8 mouse cellular contexts compared by ENCODE assay signal in the genomic region with DNA sequence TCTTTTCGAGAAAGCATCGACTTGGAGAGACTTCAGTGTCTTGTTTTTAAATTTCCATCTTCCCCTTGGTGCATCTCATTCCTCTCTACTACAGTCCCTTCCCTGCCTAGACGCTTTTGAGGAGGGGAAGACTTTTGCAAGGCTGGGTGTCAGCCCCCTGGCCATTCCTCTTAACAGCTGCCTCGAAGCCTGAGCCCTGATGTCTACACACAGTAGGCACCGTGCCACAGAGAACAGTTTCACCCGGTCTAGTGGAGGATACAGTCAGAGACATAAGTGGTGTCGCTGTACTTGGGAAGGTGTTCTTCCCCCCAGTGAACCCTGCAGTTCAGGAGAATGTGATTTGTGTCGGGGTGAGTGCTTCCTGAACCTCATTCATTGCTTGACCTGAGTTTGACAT. TPM values are rescaled to one million over a fixed set of nuclear protein-coding genes. Genes with fewer than 3 reads are reported as not detected.
DNase-seq lines count a peak whose midpoint lies in the region; ATAC-seq and TF ChIP-seq lines count a peak whose summit lies in the region.

No protein-coding gene starts in this region.

- no peak for TF ChIP-seq CTCF in MEL (IDR thresholded peaks at IDR 0.05 in 2 of 3, conservative IDR thresholded peaks at IDR 0.05 in 1 of 3; ENCODE audit: control insufficient read depth in 1 of 3, insufficient read depth in 1 of 3, low read depth in 2 of 3, low read length in 3 of 3, poor library complexity in 1 of 3, severe bottlenecking in 1 of 3)

- H3K9ac ChIP-seq in heart, embryonic 11.5 days (ENCODE audit: low read depth, low read length): peak overlapping the region; percentile 93
- H3K9ac ChIP-seq in MEL (ENCODE audit: control insufficient read depth, low read depth, low read length, poor library complexity, severe bottlenecking): peak overlapping the region; percentile 93
- peak overlapping the region; percentile 94 for H3K9ac ChIP-seq in heart, embryonic 16.5 days (ENCODE audit: low read length)
- H3K9ac ChIP-seq in lung, embryonic 16.5 days (ENCODE audit: low read length): peak overlapping the region; percentile 98

- peak overlapping the region; percentile 87 for H3K4me3 ChIP-seq in heart, embryonic 11.5 days (ENCODE audit: low read depth, low read length)
- peak overlapping the region; percentile 81 to 91 for H3K4me3 ChIP-seq in MEL (ENCODE audit: control insufficient read depth in 1 of 2, insufficient read depth in 1 of 2, low read depth in 2 of 2, low read length in 2 of 2)
- peak overlapping the region; percentile 86 for H3K4me3 ChIP-seq in heart, embryonic 16.5 days (ENCODE audit: low read length)
- H3K4me3 ChIP-seq in lung, embryonic 16.5 days (ENCODE audit: low read length): peak overlapping the region; percentile 89

- no peak for TF ChIP-seq EP300 in MEL (IDR thresholded peaks at IDR 0.05; ENCODE audit: low read depth in 1 of 2, low read length in 2 of 2)

- H3K27ac ChIP-seq in heart, embryonic 11.5 days (ENCODE audit: low read depth, low read length): peak overlapping the region; percentile 97; the same call in 1 of the 2 replicates
- H3K27ac ChIP-seq in MEL (ENCODE audit: control insufficient read depth, low read depth, low read length): peak overlapping the region; percentile 87
- H3K27ac ChIP-seq in heart, embryonic 16.5 days (ENCODE audit: low read length): peak overlapping the region; percentile 6; the same call in 1 of the 2 replicates
- no peak overlapping the region; the same call in 1 of the 2 replicates for H3K27ac ChIP-seq in lung, embryonic 16.5 days (ENCODE audit: low read length)

- TF ChIP-seq RAD21 in MEL (IDR thresholded peaks at IDR 0.05; ENCODE audit: low read depth, low read length): no peak

- H3K4me1 ChIP-seq in heart, embryonic 11.5 days (ENCODE audit: control insufficient read depth, insufficient read depth, low read length): peaks cover 20% of the 10 kb centered on the region
- peaks cover 15 to 20% of the 10 kb centered on the region in 2 experiments for H3K4me1 ChIP-seq in MEL (ENCODE audit: control insufficient read depth in 1 of 2, insufficient read depth in 2 of 2, low read length in 2 of 2)
- peaks cover 15% of the 10 kb centered on the region for H3K4me1 ChIP-seq in heart, embryonic 16.5 days (ENCODE audit: control insufficient read depth, insufficient read depth, low read length)
- H3K4me1 ChIP-seq in lung, embryonic 16.5 days (replicated peaks; ENCODE audit: control insufficient read depth, insufficient read depth, low read length): peaks cover 18% of the 10 kb centered on the region

- ATAC-seq in heart, embryonic 11.5 days (replicated peaks; ENCODE audit: insufficient number of reproducible peaks, low FRiP score, low TSS enrichment): no peak
- ATAC-seq in heart, embryonic 16.5 days (replicated peaks; ENCODE audit: extremely low read depth, insufficient read depth, low FRiP score): no peak
- ATAC-seq in lung, embryonic 16.5 days (ENCODE audit: low read depth): no peak

- H3K9me3 ChIP-seq in heart, embryonic 11.5 days (replicated peaks; ENCODE audit: control insufficient read depth, low read length): no peaks in the 10 kb centered on the region
- no peaks in the 10 kb centered on the region for H3K9me3 ChIP-seq in MEL (replicated peaks; ENCODE audit: insufficient read depth, low read length)
- no peaks in the 10 kb centered on the region; the same call in 1 of the 2 replicates for H3K9me3 ChIP-seq in heart, embryonic 16.5 days (replicated peaks; ENCODE audit: control insufficient read depth, low read length)
- 0 out of 2 replicates have a peak, but pooled peaks cover 3% of the 10 kb centered on the region for H3K9me3 ChIP-seq in lung, embryonic 16.5 days (ENCODE audit: control insufficient read depth, low read length)

- H3K79me2 ChIP-seq in MEL (ENCODE audit: control insufficient read depth, insufficient read depth, low read length, poor library complexity): peaks cover 15% of the 10 kb centered on the region

- no peak for DNase-seq in heart, adult 8-10 months (ENCODE audit: low spot score)
- DNase-seq in MEL (ENCODE audit: low read depth, low spot score): peak; percentile 48
- DNase-seq in urinary bladder, adult 18-20 months (ENCODE audit: low spot score in 2 of 2): no peak
- DNase-seq in left cerebral cortex, adult 8-10 months (ENCODE audit: low spot score in 2 of 2): no peak
- DNase-seq in right cerebral cortex, adult 2 months (ENCODE audit: low spot score in 2 of 2): no peak

- peaks cover 16% of the 10 kb centered on the region for H3K36me3 ChIP-seq in heart, embryonic 11.5 days (ENCODE audit: control insufficient read depth, insufficient read depth, low read length)
- H3K36me3 ChIP-seq in MEL (ENCODE audit: control insufficient read depth in 1 of 2, insufficient read depth in 2 of 2, low read length in 2 of 2): peaks cover 0 to 11% of the 10 kb centered on the region in 2 experiments; a peak in 2 of 4 replicates
- peaks cover 12% of the 10 kb centered on the region for H3K36me3 ChIP-seq in heart, embryonic 16.5 days (ENCODE audit: control insufficient read depth, insufficient read depth)
- peaks cover 12% of the 10 kb centered on the region for H3K36me3 ChIP-seq in lung, embryonic 16.5 days (ENCODE audit: control insufficient read depth, insufficient read depth, low read length)

- H3K27me3 ChIP-seq in heart, embryonic 11.5 days (ENCODE audit: control insufficient read depth, insufficient read depth, low read length): no peaks in the 10 kb centered on the region
- no peaks in the 10 kb centered on the region for H3K27me3 ChIP-seq in MEL (ENCODE audit: control insufficient read depth in 1 of 2, insufficient read depth in 2 of 2, low read length in 2 of 2)
- no peaks in the 10 kb centered on the region for H3K27me3 ChIP-seq in heart, embryonic 16.5 days (ENCODE audit: control insufficient read depth, insufficient read depth, low read length)
- H3K27me3 ChIP-seq in lung, embryonic 16.5 days (ENCODE audit: control insufficient read depth, insufficient read depth, low read depth, low read length): no peaks in the 10 kb centered on the region

- H3K4me2 ChIP-seq in heart, embryonic 11.5 days: peak overlapping the region; percentile 81
- H3K4me2 ChIP-seq in heart, embryonic 16.5 days (ENCODE audit: low read depth, low read length): peak overlapping the region; percentile 61
- peak overlapping the region; percentile 87 for H3K4me2 ChIP-seq in lung, embryonic 16.5 days (ENCODE audit: low read depth, low read length)

- 67% methylated on average over 8 of the region's 8 CpGs for WGBS in heart, embryonic 11.5 days (ENCODE audit: insufficient replicate concordance)
- 53% methylated on average over 8 of the region's 8 CpGs for WGBS in heart, embryonic 16.5 days
- WGBS in lung, embryonic 16.5 days: 51% methylated on average over 8 of the region's 8 CpGs

- no peak for TF ChIP-seq POLR2A in MEL (IDR thresholded peaks at IDR 0.05; ENCODE audit: control insufficient read depth in 1 of 2, insufficient read depth in 1 of 2, low read depth in 1 of 2, low read length in 2 of 2, poor library complexity in 1 of 2)

RNA-seq across cellular contexts. Expression of gene Tomt, which starts 0.5 kb away (rescaled TPM):
- 0.10 and 0.61 TPM in 2 replicates for polyA plus RNA-seq in heart, embryonic 11.5 days (2014; fragmentation: Nextera tagmentation; extraction: Ambion mirVana)
- total RNA-seq in heart, adult 8-10 months (2022): not detected
- total RNA-seq in MEL (2012; rRNA removed): 0.78 and 1.3 TPM in 2 replicates
- under 1 TPM in 1 of 2 experiments, not detected in 1; 0.82 TPM for polyA plus RNA-seq in MEL (2012; ENCODE audit: insufficient read depth in 1 of 2, insufficient read length in 2 of 2, low read depth in 1 of 2, low replicate concordance in 2 of 2, missing spikeins in 1 of 2)
- polyA plus RNA-seq in heart, embryonic 16.5 days (2015; fragmentation: Nextera tagmentation; extraction: Ambion mirVana): 0.14 TPM in 1 of 2 replicates, not detected in the other
- polyA plus RNA-seq in lung, embryonic 16.5 days (2015; fragmentation: Nextera tagmentation; extraction: Ambion mirVana): 0.20 and 0.69 TPM in 2 replicates
- under 1 TPM in 2 of 4 experiments, not detected in 2; 0.13 to 0.32 TPM for total RNA-seq in left cerebral cortex, adult 8-10 months (2022)

RNA-seq across cellular contexts. Expression of gene Lamtor1, which starts 1.0 kb away (rescaled TPM):
- 137 and 146 TPM in 2 replicates for polyA plus RNA-seq in heart, embryonic 11.5 days (2014; fragmentation: Nextera tagmentation; extraction: Ambion mirVana)
- 100 to 1,000 TPM; 119 to 133 (median 122) TPM for total RNA-seq in heart, adult 8-10 months (2022)
- total RNA-seq in MEL (2012; rRNA removed): 70.5 and 79.5 TPM in 2 replicates
- 100 to 1,000 TPM in 1 of 2 experiments, not detected in 1; 115 TPM for polyA plus RNA-seq in MEL (2012; ENCODE audit: insufficient read depth in 1 of 2, insufficient read length in 2 of 2, low read depth in 1 of 2, low replicate concordance in 2 of 2, missing spikeins in 1 of 2)
- polyA plus RNA-seq in heart, embryonic 16.5 days (2015; fragmentation: Nextera tagmentation; extraction: Ambion mirVana): 147 and 151 TPM in 2 replicates
- polyA plus RNA-seq in lung, embryonic 16.5 days (2015; fragmentation: Nextera tagmentation; extraction: Ambion mirVana): 161 and 163 TPM in 2 replicates
- total RNA-seq in left cerebral cortex, adult 8-10 months (2022): 10 to 100 TPM; 83.0 to 96.2 (median 90.5) TPM

RNA-seq across cellular contexts. Expression of gene Lrrc51, which starts 27.0 kb away (rescaled TPM):
- polyA plus RNA-seq in heart, embryonic 11.5 days (2014; fragmentation: Nextera tagmentation; extraction: Ambion mirVana): 5.3 and 6.5 TPM in 2 replicates
- total RNA-seq in heart, adult 8-10 months (2022): 1 to 10 TPM; 4.3 to 6.2 (median 5.4) TPM
- total RNA-seq in MEL (2012; rRNA removed): 13.6 and 14.8 TPM in 2 replicates
- polyA plus RNA-seq in MEL (2012; ENCODE audit: insufficient read depth in 1 of 2, insufficient read length in 2 of 2, low read depth in 1 of 2, low replicate concordance in 2 of 2, missing spikeins in 1 of 2): 10 to 100 TPM in 1 of 2 experiments, not detected in 1; 30.8 TPM
- polyA plus RNA-seq in heart, embryonic 16.5 days (2015; fragmentation: Nextera tagmentation; extraction: Ambion mirVana): 5.9 and 7.0 TPM in 2 replicates
- polyA plus RNA-seq in lung, embryonic 16.5 days (2015; fragmentation: Nextera tagmentation; extraction: Ambion mirVana): 18.1 and 28.3 TPM in 2 replicates
- 1 to 10 TPM; 3.7 to 8.1 (median 5.8) TPM for total RNA-seq in left cerebral cortex, adult 8-10 months (2022)

RNA-seq across cellular contexts. Expression of gene Numa1, which starts 27.2 kb away (rescaled TPM):
- polyA plus RNA-seq in heart, embryonic 11.5 days (2014; fragmentation: Nextera tagmentation; extraction: Ambion mirVana): 58.0 and 64.1 TPM in 2 replicates
- 100 to 1,000 TPM in 2 of 4 experiments, 10 to 100 TPM in 2; 90.6 to 103 (median 98.5) TPM for total RNA-seq in heart, adult 8-10 months (2022)
- 48.7 and 54.5 TPM in 2 replicates for total RNA-seq in MEL (2012; rRNA removed)
- 10 to 100 TPM; 50.0 to 91.2 TPM for polyA plus RNA-seq in MEL (2012; ENCODE audit: insufficient read depth in 1 of 2, insufficient read length in 2 of 2, low read depth in 1 of 2, low replicate concordance in 2 of 2, missing spikeins in 1 of 2)
- 41.0 and 46.5 TPM in 2 replicates for polyA plus RNA-seq in heart, embryonic 16.5 days (2015; fragmentation: Nextera tagmentation; extraction: Ambion mirVana)
- 66.7 and 73.7 TPM in 2 replicates for polyA plus RNA-seq in lung, embryonic 16.5 days (2015; fragmentation: Nextera tagmentation; extraction: Ambion mirVana)
- 100 to 1,000 TPM in 2 of 4 experiments, 10 to 100 TPM in 2; 98.8 to 108 (median 101) TPM for total RNA-seq in left cerebral cortex, adult 8-10 months (2022)

RNA-seq across cellular contexts. Expression of gene Folr1, which starts 36.1 kb away (rescaled TPM):
- 3.2 and 4.3 TPM in 2 replicates for polyA plus RNA-seq in heart, embryonic 11.5 days (2014; fragmentation: Nextera tagmentation; extraction: Ambion mirVana)
- total RNA-seq in heart, adult 8-10 months (2022): under 1 TPM in 1 of 4 experiments, not detected in 3; 0.44 TPM
- 0.12 TPM in 1 of 2 replicates, not detected in the other for total RNA-seq in MEL (2012; rRNA removed)
- polyA plus RNA-seq in MEL (2012; ENCODE audit: insufficient read depth in 1 of 2, insufficient read length in 2 of 2, low read depth in 1 of 2, low replicate concordance in 2 of 2, missing spikeins in 1 of 2): under 1 TPM in 1 of 2 experiments, not detected in 1; 0.07 TPM
- 4.0 and 4.7 TPM in 2 replicates for polyA plus RNA-seq in heart, embryonic 16.5 days (2015; fragmentation: Nextera tagmentation; extraction: Ambion mirVana)
- 1.5 and 1.6 TPM in 2 replicates for polyA plus RNA-seq in lung, embryonic 16.5 days (2015; fragmentation: Nextera tagmentation; extraction: Ambion mirVana)
- 1 to 10 TPM in 2 of 4 experiments, under 1 TPM in 2; 0.46 to 9.8 (median 1.2) TPM for total RNA-seq in left cerebral cortex, adult 8-10 months (2022)
